Mouse (Mus musculus): ENCODE results near the gene Olfr370. TPM values are rescaled to one million over a fixed set of nuclear protein-coding genes. Genes with fewer than 3 reads are reported as not detected.

Gene Olfr370
- total RNA-seq, 4 experiments from 2014 or later: not detected

DNA sequence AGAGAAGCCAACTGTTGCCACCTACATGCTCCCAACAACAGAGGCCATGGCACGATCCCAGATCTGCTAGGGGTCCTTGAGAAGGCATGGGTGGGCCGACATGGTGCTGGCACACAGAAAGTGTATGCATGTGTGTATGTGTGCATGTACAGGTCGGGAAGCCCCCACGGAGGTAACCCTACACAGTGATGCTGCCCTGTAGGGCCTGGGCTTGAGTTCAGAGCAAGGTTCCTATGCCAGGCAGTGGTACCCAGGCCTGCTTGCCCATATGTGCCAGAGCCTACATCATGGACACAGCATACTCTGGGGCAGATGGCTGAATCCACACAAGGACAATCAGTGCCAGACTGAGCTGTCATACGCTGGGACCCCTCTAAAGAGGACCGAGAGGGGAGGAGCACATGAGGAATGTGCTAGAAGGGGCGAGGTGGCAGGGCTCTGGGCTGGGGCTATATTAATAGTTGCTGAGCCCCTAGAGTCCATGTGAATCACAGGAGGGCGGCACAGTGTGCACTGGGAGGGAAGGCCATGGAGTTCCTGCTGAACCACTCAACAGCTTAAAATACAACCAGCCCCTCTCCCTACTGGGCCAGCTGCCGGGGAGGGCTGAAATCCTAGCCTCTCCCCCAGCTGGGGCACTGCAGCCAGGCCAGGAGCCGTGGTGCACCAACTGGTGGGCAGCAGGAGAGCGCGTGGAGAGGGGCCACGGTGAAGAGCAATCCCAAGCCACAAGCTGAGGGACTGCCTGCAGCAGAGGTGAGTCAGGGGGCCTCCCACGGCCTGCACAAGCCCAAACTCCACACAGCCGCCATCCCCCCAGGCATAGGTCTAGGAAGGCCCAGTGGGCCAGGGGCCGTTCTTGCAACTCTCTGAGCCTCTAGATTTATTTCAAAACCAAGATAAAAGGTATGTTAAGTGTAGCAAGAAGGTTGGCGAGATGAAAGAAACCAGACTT, 40.3 kb downstream of the Olfr370 start:
- peak; percentile 76 to 78 for DNase-seq (ENCODE audit: low spot score in 2 of 2)

DNA sequence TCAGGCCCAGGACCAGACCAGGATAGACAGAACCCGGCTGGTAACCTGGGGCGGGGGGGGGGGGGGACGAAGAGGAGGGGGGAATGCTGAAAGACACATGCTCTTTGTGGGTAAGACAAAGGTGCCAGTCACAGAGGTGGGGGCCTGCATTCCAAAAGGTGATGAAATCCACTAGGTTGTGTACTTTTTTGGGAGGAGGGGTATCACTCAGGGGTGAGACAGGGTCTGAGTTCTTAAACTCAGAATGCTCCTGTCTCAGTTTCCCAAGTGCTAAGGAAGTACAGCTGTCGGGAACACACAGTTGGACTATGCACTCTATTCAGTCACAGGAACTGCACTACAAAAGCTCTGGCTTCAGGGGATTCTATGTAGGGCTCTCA, 40.9 kb downstream of the Olfr370 start:
- DNase-seq (ENCODE audit: low spot score in 2 of 2): no peak

DNA sequence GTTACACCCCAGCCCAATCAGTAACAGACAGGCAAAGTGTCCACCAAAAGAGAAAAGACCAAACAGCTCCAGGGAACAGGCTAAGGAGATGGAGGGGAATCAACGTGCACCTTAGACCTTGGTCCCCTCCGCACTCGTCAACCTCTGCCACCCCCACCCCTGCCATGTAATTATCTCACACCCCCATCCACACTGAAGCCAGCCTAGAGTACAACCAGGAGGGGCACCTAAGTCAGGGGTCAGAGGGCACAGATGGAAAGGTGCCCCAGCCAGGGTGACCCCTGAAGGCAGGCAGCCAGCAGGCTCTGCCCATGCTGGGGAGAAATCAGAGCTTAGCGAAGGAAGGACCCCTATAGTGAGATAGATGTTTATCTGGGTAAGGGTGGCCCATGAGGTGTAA, 41.3 kb downstream of the Olfr370 start:
- no peak for DNase-seq (ENCODE audit: low spot score in 2 of 2)

DNA sequence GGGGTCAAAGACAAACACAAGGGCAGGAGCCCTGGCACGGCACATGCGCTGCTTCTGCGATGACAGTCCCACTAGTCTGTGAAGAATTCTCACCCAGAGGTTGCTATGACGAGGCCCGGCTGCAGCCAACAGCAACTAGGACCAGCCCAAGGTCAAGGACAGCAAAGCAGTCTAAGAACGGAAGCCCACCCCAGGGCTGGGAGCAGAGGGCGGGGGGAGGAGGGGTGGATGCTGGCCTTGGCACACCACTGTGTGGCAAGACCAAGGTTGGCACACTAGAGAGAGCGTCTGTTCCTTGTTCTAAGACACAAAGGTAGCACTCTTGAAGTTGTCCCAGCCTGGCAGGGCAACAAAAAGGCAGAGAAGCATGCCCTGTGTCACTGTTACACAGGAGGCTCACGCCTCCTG, 41.8 kb downstream of the Olfr370 start:
- no peak for DNase-seq (ENCODE audit: low spot score in 2 of 2)

DNA sequence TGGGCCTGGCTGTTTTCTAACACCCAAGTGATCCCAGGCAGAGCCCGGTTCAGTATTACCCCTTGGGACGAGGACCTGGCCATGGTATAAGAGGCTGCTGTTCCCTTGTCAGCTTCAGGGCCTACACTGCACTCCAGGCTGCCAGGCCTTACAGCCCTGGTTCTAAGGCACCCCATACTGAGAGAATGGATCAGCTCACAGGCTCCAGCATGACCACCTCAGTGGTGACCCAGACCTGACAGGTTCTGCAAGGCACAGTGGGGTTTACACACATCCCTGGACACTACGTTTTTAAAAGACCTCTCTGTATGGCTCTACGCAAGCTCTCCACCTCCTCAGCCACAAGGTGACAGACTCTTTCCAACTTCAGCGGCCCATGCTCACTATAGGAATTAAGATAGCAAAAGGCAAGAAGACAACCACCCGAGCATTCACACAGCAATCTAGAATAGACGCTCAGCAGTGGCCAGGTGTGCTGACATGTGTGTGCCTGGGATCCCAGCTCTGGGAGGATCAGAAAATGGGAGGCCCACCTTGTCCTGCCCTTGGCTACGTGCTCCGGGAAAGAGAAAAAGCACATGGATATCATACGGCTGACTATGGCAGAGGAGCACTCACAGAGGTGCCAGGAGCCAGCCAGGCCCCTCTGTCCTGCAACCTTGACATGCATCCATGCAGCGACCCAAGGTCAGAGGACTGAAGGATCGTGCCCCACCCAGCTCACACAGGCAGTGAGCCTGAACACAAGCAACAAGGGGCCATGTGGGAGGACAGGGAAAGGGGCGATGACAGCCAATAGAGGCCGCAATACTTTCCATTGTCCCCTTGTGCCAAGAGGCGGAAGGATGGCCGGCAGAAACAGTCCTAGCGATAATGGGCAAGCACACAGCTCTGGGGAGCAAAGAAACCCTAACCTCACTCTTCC, 42.8 kb downstream of the Olfr370 start:
- no peak for DNase-seq (ENCODE audit: low spot score in 2 of 2)

DNA sequence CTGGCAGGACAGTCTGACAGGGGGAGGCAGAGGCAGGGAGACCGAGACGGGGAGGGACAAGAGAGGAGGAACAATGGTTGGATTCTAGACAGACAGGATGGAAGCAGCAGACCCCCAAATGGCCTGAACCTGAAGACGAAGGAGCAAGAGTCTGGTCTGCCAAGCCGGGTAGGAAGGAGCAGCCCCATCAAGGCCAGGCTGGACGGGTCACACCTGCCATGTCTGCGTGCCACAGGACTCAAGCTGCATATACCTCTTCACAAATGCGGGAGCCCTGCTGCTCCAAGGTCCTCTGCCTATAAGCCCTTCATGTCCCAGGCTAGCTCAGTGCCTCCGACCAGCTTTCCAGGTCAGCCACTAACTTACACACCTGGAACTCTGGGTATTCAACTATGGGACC, 44.1 kb downstream of the Olfr370 start:
- no peak for DNase-seq (ENCODE audit: low spot score in 2 of 2)

DNA sequence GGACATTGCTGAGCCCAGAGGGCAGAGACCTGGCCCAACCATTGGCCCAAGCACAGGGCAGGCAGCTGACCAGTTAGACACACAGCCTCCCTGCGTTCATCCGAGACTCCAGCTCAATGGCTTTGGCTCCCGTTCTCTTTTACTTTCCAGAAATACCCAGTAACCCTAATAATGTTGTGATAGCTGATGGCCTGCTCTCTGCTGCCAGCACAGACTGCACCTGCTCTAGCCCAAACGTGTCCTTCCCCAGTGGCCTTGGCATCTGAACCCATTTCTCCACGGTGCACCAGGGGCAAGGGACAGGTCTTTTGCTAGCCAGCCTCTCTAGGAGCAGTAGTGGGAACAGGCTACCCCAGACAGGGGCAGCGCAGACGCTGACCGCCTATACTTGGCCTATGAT, 45.2 kb downstream of the Olfr370 start:
- DNase-seq (ENCODE audit: low spot score in 2 of 2): peak in 1 of 2 experiments; percentile 58

DNA sequence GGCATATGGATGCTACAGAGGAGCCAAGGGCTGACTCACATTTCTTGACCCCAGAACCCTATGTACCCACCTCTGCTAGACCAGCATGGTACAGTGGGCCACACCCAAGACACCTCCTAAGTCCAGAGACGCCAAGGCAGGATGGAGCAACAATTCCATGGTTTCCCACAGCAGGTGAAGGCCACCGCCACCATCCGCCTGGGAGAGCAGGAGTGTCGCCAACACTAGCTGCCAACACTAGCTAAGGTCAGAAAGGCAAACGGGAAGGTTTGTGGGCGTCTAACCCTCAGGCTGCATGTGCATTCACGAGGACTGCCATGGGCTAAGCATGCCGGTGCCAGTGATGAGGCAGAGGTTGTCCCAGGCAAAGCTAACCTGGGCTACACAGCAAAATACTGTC, 46.6 kb downstream of the Olfr370 start:
- no peak for DNase-seq (ENCODE audit: low spot score in 2 of 2)

DNA sequence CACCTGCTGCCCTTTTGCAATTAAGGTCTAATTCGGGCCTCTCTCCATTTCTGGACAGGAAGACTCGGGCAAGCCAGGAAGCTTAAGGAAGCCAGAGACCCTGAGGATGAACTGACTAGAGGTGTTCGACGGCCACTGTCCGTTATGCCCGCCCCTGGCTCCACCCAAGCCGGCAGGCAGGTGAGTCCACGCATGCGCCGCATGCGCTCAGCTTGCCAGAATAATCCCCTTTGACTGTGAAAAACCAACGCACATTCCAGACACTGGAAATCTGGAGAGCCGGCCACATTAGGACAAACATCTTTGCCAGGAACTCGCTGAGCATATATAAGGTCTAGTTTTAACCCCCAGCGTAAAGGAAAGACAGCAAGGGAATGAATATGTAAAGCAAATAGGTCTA, 47.7 kb downstream of the Olfr370 start:
- DNase-seq (ENCODE audit: low spot score in 2 of 2): no peak

DNA sequence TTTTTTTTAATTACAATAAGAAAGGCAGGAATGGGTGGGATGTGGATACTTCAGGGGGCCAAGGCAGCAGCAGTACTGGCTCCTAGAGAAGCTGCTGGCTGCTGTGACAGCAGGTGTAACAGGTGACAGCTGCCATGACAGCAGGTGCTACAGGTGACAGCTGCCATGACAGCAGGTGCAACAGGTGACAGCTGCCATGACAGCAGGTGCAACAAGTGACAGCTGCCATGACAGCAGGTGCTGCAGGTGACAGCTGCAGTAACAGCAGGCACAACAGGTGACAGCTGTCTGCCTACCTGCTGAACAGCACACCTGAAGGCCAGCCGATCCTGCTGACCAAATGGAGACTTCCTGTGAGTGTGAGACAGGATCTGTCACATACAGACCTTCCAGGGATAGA, 49.2 kb downstream of the Olfr370 start:
- no peak for DNase-seq (ENCODE audit: low spot score in 2 of 2)

DNA sequence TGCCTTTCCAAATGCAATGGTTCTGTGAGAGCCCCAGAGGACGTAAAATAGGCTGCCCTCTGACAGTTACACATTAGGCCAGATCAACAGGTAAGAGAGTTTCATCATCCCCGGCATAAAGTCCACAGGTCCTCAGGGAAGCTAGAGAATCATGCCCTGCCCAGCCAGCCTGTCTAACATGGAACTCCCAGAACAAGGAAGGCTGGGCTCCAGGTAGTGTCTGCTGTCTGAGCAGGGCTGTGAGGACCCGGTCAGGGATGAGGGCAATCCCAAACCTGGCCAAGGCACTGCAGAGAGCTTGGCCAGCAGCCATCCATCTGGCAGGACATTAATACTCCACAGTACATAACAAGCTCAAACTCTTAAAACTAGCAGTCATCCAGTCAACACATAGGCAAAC, 49.8 kb downstream of the Olfr370 start:
- DNase-seq (ENCODE audit: low spot score in 2 of 2): no peak

DNA sequence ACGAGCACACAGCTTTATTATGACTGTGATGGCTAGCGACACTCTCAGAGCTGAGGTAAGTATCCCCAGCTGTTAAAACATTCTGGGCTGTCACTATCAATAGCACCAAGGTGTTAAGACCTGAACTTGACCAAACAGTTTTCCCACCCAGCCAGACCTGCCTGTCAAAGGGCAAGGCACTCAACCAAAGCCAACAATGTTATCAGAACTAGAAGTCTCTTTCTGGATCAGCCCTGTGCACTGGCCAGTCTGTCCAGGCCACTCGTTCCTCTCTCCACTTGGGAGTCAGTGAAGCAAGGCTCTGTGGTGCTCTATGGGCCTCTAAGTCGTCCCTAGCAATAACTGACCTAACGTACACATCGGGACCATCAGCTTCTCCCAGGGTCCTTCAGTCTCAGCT, 52.1 kb downstream of the Olfr370 start:
- no peak for DNase-seq (ENCODE audit: low spot score in 2 of 2)

DNA sequence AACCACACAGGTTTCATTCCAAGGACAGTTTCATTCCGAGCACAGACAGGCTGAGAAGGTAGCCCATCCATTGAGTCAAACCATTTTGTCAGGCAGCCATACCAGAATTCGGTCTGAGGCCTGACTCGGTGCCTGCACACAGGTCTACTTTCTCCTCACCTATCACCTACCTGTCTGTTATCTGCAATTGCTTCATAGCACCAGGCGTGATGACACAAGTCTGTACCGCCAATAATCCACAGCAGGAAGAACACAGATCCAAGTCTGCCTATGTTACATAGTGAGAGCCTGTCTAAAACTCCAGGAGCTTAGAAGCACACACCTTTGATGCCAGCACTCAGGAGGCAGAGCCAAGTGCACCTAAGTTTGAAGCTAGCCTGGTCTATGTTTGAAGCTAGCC, 53.3 kb downstream of the Olfr370 start:
- DNase-seq (ENCODE audit: low spot score in 2 of 2): no peak

DNA sequence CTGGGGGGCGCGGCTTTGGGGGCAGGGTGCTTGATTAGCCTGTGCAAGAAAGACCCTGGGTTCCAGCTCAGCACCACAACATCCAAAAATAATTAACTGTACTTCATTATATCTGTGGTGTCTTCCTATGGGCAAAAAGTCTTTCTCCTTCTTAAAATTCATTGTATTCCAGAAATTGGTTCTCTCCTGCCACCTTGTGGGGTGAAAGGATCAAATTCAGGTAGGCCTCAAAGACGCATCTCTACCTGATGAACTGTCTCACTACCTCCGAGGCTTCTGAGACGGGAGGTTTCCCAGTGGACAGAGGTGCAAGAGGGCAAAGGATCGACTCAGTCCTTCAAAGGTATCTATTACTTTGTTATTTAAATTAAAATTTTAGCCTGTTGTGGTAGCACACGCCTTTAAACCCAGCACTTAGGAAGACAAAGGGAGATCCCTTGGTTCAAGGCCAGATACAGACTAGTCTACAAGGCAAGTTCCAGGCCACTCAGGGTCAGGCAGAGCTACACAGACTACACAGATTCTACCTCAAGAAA, 55.0 kb downstream of the Olfr370 start:
- DNase-seq (ENCODE audit: low spot score in 2 of 2): no peak

DNA sequence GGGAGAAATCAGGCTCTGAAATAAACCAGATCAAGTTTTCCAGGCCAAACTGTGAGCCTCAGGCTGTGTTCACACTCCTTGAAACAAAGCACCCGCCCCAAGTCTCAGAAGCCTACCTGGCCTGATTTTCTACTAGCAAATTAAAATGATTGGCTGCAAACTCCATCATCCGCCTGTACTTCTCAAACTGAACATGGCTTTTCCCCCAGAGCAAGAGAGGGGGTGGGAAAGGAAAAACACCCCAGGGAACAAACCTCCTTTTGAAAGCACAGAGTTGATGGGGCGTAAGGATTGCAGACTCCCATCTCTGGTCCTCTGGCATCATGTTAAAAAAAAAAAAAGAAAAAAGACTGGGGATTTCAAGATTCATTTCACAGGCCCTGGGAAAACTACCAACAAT, 57.1 kb downstream of the Olfr370 start:
- DNase-seq (ENCODE audit: low spot score in 2 of 2): no peak

DNA sequence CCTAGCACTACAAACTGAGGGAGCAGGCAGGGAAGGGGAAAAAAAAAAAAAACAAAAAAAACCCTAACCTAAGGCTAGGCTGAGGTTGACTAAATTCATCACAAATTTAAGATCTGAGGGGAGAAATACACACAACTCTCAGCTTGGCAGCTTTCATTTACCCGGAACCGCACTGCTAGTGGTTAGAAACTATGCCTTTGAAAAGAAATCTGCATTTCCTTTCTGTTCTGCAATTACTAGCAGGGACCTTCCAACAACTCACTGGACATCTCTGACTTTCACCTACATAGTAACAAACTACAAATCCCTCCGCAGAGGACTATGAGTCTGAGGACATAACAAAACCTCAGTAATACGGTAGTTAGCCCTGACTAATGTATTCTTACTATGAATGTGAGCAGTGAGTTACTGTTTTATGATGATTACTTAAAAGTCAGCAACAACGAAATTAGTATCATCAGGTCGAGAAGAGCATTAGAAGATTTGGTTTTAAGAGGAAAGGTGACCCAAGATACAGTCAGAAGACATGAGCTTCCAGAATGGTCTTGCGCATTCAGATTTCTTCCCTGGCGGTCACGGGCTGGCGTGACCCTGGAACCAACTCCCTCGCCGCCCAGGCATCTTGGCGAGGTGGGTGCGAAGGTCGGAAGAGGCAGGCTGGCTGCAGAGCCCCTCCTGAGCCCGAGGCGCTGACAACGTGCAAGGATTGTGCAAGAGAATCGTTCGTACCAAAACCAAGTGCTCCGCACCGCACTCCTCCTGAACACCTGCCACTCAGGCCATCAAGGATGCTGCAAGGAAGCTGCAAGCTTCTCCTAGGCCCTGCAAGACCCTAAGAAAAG, 58.0 kb downstream of the Olfr370 start:
- no peak for DNase-seq (ENCODE audit: low spot score in 2 of 2)

DNA sequence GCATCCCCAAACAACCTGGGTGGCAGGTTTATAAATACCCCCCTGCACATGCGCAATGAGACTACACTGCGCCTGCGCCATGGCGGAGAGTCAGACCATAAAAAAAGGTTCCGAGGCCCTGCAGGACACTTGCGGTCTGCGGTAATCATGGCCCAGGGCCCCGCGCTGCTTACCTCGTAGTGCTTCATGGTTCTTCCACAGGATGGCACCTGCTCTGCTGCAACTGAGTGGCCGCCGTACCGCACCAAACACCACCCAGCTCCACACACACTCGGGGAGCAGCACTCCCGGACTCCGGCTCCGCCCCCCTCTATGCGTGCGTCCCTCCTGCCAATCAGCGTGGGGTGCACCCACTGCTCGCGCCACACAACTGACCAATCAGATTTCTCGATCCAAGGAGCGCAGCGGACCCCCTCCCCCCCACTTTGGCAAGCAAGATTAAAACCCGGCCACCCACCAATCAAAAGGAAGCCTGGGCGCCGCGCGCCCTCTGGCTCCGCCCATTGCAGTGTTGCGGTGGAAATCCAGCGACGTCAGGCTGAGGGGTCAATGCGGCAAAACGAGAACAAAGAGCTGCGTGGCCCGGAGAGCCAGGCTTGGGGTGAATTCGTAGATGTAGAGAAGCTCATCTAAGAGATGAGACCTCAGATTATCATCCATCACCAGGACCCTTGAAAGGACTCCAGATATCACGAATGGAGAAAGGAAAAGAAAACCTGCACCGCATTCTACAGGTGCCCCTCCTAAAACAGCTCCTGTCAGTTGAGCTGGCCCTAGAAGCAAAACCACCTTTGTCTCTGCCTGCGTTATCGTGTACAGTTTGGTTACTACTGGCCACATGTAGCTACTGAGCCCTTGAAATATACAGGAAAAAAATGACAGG, 58.8 kb downstream of the Olfr370 start:
- peak; percentile 94 to 95 for DNase-seq (ENCODE audit: low spot score in 2 of 2)
